Mouse (Mus musculus): ENCODE measurements around the gene Grm1. TPM values are rescaled to one million over a fixed set of nuclear protein-coding genes. Genes with fewer than 3 reads are reported as not detected.

The Grm1 gene
- total and polyA plus RNA-seq, 3 experiments = not detected

- DNase-seq = no peak
Observed at GRCm38 (mm10) chr10:10827308-10827707, 254.8 kb downstream of the Grm1 start.

DNA sequence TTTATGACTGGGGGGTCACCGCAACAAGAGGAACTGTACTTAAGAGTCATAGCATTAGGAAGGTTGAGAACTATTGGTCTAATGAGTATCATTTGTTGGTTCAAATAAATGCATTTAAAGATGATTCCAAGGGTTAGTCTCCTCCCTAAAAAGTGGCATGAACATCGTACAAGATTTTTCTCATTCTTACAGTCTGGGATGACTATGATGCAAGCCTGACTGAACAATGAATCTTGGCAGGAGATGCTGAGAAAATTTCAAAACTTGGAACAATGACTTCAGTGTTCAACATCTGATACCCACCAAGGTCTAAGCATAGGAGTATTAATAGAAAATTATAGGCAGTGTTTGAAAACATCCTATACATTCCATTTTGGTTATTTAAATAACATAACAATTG, 264.1 kb downstream of the Grm1 start:
- no peak for DNase-seq

- DNase-seq = no peak
Observed at GRCm38 (mm10) chr10:10814631-10815216, 267.4 kb downstream of the Grm1 start.

GRCm38 (mm10) chr10:10812750-10813711, 269.1 kb downstream of the Grm1 start:
- DNase-seq = peak; percentile 72

DNA sequence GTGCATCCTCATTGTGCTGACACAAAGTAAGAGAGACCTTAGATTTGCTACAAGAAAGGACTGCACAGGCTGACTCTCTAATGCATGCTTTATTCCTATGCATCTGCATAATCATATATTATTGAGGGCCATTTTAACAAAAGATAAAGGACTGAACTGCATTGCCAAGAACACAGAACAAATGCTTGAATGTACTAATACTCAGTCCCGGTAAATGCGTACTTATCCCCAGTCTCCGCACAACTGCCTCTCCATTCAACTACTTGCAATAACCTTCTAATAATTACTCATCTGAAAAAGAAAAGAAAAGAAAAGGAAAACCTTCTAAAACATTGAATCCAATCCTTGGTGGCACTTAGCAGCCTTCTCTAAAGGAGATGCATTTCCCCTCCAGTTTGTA, 272.4 kb downstream of the Grm1 start:
- no peak for DNase-seq

DNA sequence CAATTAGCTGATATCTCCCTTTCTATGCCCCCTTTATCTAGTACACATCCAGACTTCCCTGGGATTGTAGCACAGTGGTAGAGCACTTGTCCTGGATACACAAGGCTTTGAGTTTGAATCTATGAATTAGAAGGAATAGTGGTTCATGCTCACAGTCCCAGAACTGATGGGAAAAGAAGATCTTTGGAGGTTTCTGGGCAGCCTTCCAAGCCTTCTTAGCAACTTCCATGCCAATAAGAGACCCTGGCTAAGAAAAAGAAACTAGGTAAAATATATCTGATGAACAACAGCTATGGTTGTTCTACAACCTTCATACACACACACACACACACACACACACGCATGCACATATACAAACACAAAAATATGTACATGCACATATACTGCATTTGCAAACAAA, 286.8 kb downstream of the Grm1 start:
- no peak for DNase-seq

- no peak for DNase-seq
Observed at GRCm38 (mm10) chr10:10790458-10790857, 291.7 kb downstream of the Grm1 start.

DNA sequence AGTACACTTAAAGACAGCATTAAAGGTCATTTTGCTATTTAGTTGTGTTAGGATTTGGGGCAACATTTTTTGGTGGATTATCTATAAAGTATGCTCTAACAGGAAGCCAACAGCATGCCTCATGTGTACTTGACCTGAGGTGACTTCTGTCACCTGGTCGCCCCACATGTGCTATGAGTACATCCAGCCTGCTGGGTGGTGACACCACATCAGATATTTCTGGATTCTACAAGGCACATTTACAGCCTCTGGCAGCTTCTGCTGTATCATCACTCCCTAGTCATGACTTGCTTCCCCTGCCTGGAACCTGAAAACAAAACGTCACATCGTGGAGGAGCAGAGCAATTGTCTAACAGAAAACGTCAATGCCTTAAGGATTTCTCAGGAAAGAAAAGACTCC, 292.2 kb downstream of the Grm1 start:
- no peak for DNase-seq

DNA sequence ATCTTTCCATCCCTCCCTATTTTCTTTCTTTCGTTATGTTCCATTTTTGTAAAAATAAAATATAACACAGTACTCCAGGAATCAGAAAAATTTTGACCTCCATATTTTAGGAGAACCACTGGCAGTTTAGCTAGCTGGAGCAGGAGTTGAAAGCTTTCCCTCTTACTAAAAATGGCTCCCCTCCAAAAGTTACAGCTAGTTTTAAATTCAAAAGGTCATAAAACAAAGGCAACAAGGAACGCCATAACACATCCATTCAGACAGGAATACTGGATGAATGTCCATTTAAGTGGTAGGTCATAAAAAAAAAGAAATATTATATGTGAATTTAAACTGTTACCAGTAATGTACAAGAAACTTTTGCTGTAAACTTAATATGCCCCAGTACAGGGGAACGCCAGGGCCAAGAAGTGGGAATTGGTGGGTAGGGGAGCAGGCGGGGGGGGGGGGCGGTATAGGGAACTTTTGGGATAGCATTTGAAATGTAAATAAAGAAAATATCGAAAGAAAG, 294.2 kb downstream of the Grm1 start:
- no peak for DNase-seq

DNA sequence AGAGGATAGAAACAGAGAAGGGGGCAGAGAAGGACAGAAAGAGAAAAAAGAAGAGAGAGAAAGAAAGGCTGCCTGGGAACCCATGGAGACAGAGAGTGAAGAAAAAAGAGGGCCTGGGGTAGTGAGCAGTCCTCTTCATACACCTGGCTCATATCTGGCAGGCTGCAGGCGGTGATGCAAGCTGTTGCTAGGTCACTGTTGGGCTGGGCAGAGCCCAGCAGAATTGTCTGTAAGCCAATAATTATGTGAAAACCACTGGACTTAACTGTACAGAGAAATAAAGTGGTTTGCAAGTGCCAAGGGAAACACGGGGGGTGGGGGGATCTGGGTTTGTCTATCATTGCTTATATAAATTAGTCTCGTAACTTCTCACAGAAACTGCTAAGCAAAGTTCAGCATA, 297.0 kb downstream of the Grm1 start:
- DNase-seq = no peak

GRCm38 (mm10) chr10:10774827-10775226, 307.3 kb downstream of the Grm1 start:
- no peak for DNase-seq

DNA sequence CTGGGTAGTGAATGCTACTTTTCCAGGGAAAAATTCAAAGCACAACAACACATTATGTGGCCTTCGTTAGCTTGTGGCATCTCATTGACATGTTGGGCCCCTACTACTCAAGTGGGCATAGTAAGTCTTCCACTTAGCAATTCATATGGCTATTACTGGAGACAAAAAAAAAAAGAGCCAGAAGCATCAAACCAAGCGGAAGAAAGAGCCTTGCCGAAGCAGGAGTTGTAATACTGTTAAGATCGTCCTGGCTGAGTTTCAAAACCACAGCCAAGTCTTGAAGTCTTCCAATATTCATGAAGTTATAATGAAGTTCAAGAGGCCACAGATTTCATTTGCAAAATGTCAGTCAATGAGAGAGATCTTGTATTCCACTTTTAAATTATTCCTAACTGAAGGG, 319.1 kb downstream of the Grm1 start:
- DNase-seq = no peak

- DNase-seq = no peak
Observed at GRCm38 (mm10) chr10:10761274-10761673, 320.9 kb downstream of the Grm1 start.

DNA sequence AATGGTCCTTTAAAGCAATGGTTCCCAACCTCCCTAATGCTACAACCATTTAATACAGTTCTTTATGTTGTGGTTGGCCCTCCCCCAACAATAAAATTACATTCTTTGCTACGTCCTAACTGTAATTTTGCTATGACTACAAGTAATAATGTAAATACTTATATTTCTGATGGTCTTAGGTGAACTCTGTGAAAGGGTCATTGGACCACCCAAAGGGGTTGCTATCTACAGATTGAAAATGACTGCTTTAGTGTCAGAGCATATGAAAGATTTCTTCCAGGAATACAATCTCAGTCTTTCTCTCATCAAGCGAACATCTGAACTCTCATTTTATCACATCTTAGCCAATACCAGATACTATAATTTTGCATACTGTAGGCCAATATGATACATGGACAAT, 321.4 kb downstream of the Grm1 start:
- no peak for DNase-seq

DNA sequence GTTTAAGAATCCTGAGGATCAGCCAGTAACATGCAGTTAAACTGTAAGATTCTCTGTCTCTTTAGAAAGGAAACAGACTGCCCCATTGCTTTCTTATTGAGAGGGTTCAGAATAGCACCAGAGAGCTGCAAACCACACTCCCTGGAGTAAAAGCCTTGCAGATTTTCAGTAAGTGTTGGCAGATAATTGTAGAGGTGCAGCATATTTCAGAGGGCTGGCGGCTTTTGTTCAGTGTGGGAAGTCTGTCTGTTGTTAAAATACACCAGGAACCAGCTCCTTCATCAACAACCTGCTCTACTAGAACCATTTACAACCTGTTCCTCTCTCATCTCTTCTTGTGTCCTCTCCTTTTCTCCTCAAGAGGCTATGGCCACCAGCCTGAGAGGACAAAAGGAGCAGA, 331.1 kb downstream of the Grm1 start:
- DNase-seq = no peak

- DNase-seq = no peak
Observed at GRCm38 (mm10) chr10:10744097-10744496, 338.1 kb downstream of the Grm1 start.

- no peak for DNase-seq
Observed at GRCm38 (mm10) chr10:10742172-10742571, 340.0 kb downstream of the Grm1 start.

GRCm38 (mm10) chr10:10741314-10741713, 340.8 kb downstream of the Grm1 start:
- DNase-seq = no peak

DNA sequence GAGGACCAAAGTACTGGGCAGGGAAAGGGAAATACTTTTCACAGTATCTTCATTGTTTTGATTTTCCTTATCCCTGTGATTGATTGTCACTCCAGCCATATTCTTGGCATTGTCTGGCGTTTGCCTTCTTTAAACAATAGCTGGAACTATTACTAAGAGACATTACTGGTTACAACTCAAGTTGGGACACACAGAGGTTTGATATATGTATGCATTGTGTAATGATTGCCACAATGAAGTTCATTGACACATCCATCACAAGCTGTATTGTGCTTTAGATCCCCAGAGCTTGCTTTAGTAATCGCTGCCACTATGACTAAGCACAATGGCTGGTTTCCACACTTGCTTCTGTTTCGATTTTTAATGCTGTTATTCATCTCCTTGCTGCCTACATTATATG, 341.4 kb downstream of the Grm1 start:
- DNase-seq = no peak

- DNase-seq = peak; percentile 6
Observed at GRCm38 (mm10) chr10:10737041-10737681, 345.0 kb downstream of the Grm1 start.

- DNase-seq = peak; percentile 5
Observed at GRCm38 (mm10) chr10:10734561-10734960, 347.6 kb downstream of the Grm1 start.

- DNase-seq = no peak
Observed at GRCm38 (mm10) chr10:10733092-10733491, 349.1 kb downstream of the Grm1 start.

DNA sequence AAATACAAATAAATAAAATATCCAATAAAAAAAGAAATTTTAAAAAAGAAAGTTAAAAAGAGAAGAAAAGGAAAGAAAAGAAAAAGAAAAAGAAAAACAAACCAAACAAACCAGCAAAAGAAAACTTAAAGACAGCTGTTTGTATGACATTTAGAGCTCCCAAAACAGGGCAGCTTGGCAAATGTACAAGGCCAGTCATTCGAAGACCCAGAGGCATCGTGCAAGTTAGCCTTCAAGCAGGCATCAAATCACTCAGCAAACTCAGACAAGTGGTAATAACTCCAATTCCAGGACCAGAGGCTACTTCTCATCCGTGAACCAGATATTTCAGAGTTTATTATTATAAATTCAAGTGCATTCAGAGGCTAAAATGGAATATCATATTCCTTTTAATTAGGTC, 355.7 kb downstream of the Grm1 start:
- peak; percentile 52 for DNase-seq

Data from adrenal gland, adult 2 months (tissue).